In the genomic region with DNA sequence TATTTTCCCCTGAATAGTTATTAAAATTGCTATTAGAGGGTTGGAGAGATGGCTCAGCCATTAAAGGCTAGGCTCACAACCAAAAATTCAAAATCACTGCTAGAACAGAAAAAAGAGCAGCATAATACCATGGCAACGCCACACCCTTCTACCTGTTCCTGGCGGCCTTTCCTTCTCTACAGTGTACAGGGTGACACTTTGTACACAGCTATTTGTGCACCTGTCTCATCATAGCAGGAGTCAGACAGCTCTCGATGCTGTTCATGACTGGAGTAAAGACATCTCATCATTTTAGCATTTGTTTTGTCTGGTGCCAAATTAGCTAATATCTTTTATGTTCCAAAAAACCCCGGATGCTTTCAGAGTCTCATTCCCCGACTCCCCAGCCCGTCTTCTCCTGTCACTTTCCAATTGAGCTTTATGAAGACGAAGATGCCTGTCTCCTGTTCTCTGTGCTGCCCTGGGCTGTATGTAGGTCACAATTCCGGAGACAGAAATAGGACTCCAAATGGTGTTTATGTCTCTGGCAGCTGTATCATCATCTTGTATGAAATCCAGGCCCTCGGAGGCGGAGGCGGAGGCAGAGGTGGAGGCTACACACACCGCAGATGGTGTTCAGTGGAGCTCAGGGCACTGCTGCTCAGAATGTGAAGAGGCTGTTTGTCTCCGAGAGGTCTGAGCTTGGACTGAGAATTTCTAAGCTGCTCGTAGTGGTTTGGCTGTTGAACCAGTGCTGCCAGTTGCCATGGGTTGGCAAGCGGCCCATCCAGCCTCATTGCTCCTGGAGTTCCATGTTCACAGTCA, we compare ENCODE assay signal across 8 mouse cellular contexts.
DNase-seq lines count a peak whose midpoint lies in the region; ATAC-seq and TF ChIP-seq lines count a peak whose summit lies in the region.

No protein-coding gene starts in this region.

- no peak overlapping the region for H3K9ac ChIP-seq in stomach, postnatal 0 days (ENCODE audit: low read length)
- no peak overlapping the region for H3K9ac ChIP-seq in heart, embryonic 11.5 days (ENCODE audit: low read depth, low read length)
- no peak overlapping the region for H3K9ac ChIP-seq in kidney, embryonic 15.5 days

- no peaks in the 10 kb centered on the region for H3K27me3 ChIP-seq in stomach, postnatal 0 days (ENCODE audit: control insufficient read depth, insufficient read depth, low read length)
- no peaks in the 10 kb centered on the region for H3K27me3 ChIP-seq in heart, embryonic 11.5 days (ENCODE audit: control insufficient read depth, insufficient read depth, low read length)
- no peaks in the 10 kb centered on the region for H3K27me3 ChIP-seq in kidney, embryonic 15.5 days

- H3K9me3 ChIP-seq in stomach, postnatal 0 days (ENCODE audit: control insufficient read depth, low read length), result no peaks in the 10 kb centered on the region
- H3K9me3 ChIP-seq in heart, embryonic 11.5 days (replicated peaks; ENCODE audit: control insufficient read depth, low read length), result no peaks in the 10 kb centered on the region
- no peaks in the 10 kb centered on the region for H3K9me3 ChIP-seq in kidney, embryonic 15.5 days (replicated peaks)

- intact Hi-C loops in left cerebral cortex, postnatal 10 days (cut with DNase I), result no loop called here

- TF ChIP-seq CTCF in stomach, postnatal 0 days (IDR thresholded peaks at IDR 0.05; ENCODE audit: low read depth), result no peak

- no peak overlapping the region for H3K27ac ChIP-seq in stomach, postnatal 0 days (replicated peaks)
- H3K27ac ChIP-seq in heart, embryonic 11.5 days (ENCODE audit: low read depth, low read length), result no peak overlapping the region
- no peak overlapping the region for H3K27ac ChIP-seq in kidney, embryonic 15.5 days

- no peak for TF ChIP-seq EP300 in stomach, postnatal 0 days (optimal IDR thresholded peaks at IDR 0.05)

- H3K4me3 ChIP-seq in stomach, postnatal 0 days (ENCODE audit: low read depth, low read length), result no peak overlapping the region
- H3K4me3 ChIP-seq in heart, embryonic 11.5 days (ENCODE audit: low read depth, low read length), result no peak overlapping the region
- no peak overlapping the region for H3K4me3 ChIP-seq in kidney, embryonic 15.5 days (replicated peaks)

- H3K36me3 ChIP-seq in stomach, postnatal 0 days (ENCODE audit: control insufficient read depth, insufficient read depth, low read length), result no peaks in the 10 kb centered on the region
- H3K36me3 ChIP-seq in heart, embryonic 11.5 days (ENCODE audit: control insufficient read depth, insufficient read depth, low read length), result no peaks in the 10 kb centered on the region
- no peaks in the 10 kb centered on the region for H3K36me3 ChIP-seq in kidney, embryonic 15.5 days

- no peak for ATAC-seq in stomach, postnatal 0 days (ENCODE audit: low FRiP score, low TSS enrichment)
- ATAC-seq in heart, embryonic 11.5 days (replicated peaks; ENCODE audit: insufficient number of reproducible peaks, low FRiP score, low TSS enrichment), result no peak
- no peak for ATAC-seq in kidney, embryonic 15.5 days (replicated peaks; ENCODE audit: low FRiP score)

- H3K4me2 ChIP-seq in stomach, postnatal 0 days (replicated peaks; ENCODE audit: low read depth), result no peak overlapping the region
- H3K4me2 ChIP-seq in heart, embryonic 11.5 days, result no peak overlapping the region
- H3K4me2 ChIP-seq in kidney, embryonic 15.5 days, result no peak overlapping the region

- WGBS in stomach, postnatal 0 days, result 49% methylated on average over 15 of the region's 15 CpGs
- 85% methylated on average over 15 of the region's 15 CpGs for WGBS in heart, embryonic 11.5 days (ENCODE audit: insufficient replicate concordance)
- 72% methylated on average over 15 of the region's 15 CpGs for WGBS in kidney, embryonic 15.5 days

- no peaks in the 10 kb centered on the region for H3K4me1 ChIP-seq in stomach, postnatal 0 days (replicated peaks; ENCODE audit: control insufficient read depth, insufficient read depth)
- no peaks in the 10 kb centered on the region for H3K4me1 ChIP-seq in heart, embryonic 11.5 days (ENCODE audit: control insufficient read depth, insufficient read depth, low read length)
- H3K4me1 ChIP-seq in kidney, embryonic 15.5 days, result no peaks in the 10 kb centered on the region

- DNase-seq in lung, adult 18-20 months, result peak; percentile 22 to 24
- DNase-seq in lung, postnatal 25 days (ENCODE audit: low spot score), result no peak
- DNase-seq in gastrocnemius, adult 18-20 months (ENCODE audit: low spot score), result peak; percentile 74
- DNase-seq in left cerebral cortex, postnatal 10 days (ENCODE audit: extremely low spot score in 1 of 2, low spot score in 2 of 2), result peak; percentile 48 to 62
- peak; percentile 82 for DNase-seq in right cerebral cortex, postnatal 25 days
- no peak for DNase-seq in stomach, postnatal 0 days (ENCODE audit: low spot score)

Comparison
In these comparisons a context has a peak if more than half of its experiments do, and no peak if none do; other contexts are left out.
1. DNase-seq: peak in lung, adult 18-20 months (2 of 2), gastrocnemius, adult 18-20 months (single experiment), left cerebral cortex, postnatal 10 days (2 of 2) and right cerebral cortex, postnatal 25 days (single experiment); none in lung, postnatal 25 days (single experiment) and stomach, postnatal 0 days (single experiment).